Mouse (Mus musculus): ENCODE measurements around the gene BC025920.

Gene BC025920

GRCm38 (mm10) chr10:81597137-81597950 lies 8.7 kb upstream of the BC025920 start:
- TF ChIP-seq NANOG (IDR thresholded peaks at IDR 0.05; ENCODE audit: borderline replicate concordance, low read length) (no peak), POU5F1 (IDR thresholded peaks at IDR 0.05; ENCODE audit: borderline replicate concordance, low read length) (no peak), CTCF (conservative IDR thresholded peaks at IDR 0.05; ENCODE audit: low read length) (no peak)

GRCm38 (mm10) chr10:81598342-81598741 lies 7.7 kb upstream of the BC025920 start:
- Histone ChIP-seq H3K9me3 (ENCODE audit: low read length) (no peaks in the 10 kb centered on the region), H3K4me3 (replicated peaks; ENCODE audit: low read length) (no peak overlapping the region), H3K4me1 (replicated peaks; ENCODE audit: low read depth, low read length) (peaks cover 87% of the 10 kb centered on the region), H3K36me3 (ENCODE audit: insufficient read depth, low read length) (no peaks in the 10 kb centered on the region), H3K27me3 (ENCODE audit: insufficient read depth, low read length) (peaks cover 37% of the 10 kb centered on the region)
- no peak for TF ChIP-seq CTCF (conservative IDR thresholded peaks at IDR 0.05; ENCODE audit: low read length)
- no peak for TF ChIP-seq POU5F1 (IDR thresholded peaks at IDR 0.05; ENCODE audit: borderline replicate concordance, low read length)
- no peak for TF ChIP-seq NANOG (IDR thresholded peaks at IDR 0.05; ENCODE audit: borderline replicate concordance, low read length)

More at GRCm38 (mm10) chr10:81597137-81597950, 8.7 kb upstream of the BC025920 start:
- H3K9me3 ChIP-seq (ENCODE audit: low read length), result no peaks in the 10 kb centered on the region
- peaks cover 41% of the 10 kb centered on the region for H3K27me3 ChIP-seq (ENCODE audit: insufficient read depth, low read length)
- H3K4me3 ChIP-seq (replicated peaks; ENCODE audit: low read length), result no peak overlapping the region
- peaks cover 90% of the 10 kb centered on the region for H3K4me1 ChIP-seq (replicated peaks; ENCODE audit: low read depth, low read length)
- no peaks in the 10 kb centered on the region for H3K36me3 ChIP-seq (ENCODE audit: insufficient read depth, low read length)

GRCm38 (mm10) chr10:81598871-81599270 lies 7.2 kb upstream of the BC025920 start:
- Histone ChIP-seq H3K4me3 (replicated peaks; ENCODE audit: low read length) (no peak overlapping the region), H3K4me1 (replicated peaks; ENCODE audit: low read depth, low read length) (peaks cover 82% of the 10 kb centered on the region), H3K9me3 (ENCODE audit: low read length) (no peaks in the 10 kb centered on the region), H3K36me3 (ENCODE audit: insufficient read depth, low read length) (no peaks in the 10 kb centered on the region), H3K27me3 (ENCODE audit: insufficient read depth, low read length) (peaks cover 35% of the 10 kb centered on the region)
- TF ChIP-seq NANOG (IDR thresholded peaks at IDR 0.05; ENCODE audit: borderline replicate concordance, low read length) (no peak), POU5F1 (IDR thresholded peaks at IDR 0.05; ENCODE audit: borderline replicate concordance, low read length) (no peak), CTCF (conservative IDR thresholded peaks at IDR 0.05; ENCODE audit: low read length) (no peak)

GRCm38 (mm10) chr10:81599630-81600029 lies 6.4 kb upstream of the BC025920 start:
- H3K36me3 ChIP-seq (ENCODE audit: insufficient read depth, low read length), result no peaks in the 10 kb centered on the region
- peaks cover 28% of the 10 kb centered on the region for H3K27me3 ChIP-seq (ENCODE audit: insufficient read depth, low read length)
- TF ChIP-seq POU5F1 (IDR thresholded peaks at IDR 0.05; ENCODE audit: borderline replicate concordance, low read length) (no peak), CTCF (conservative IDR thresholded peaks at IDR 0.05; ENCODE audit: low read length) (no peak), NANOG (IDR thresholded peaks at IDR 0.05; ENCODE audit: borderline replicate concordance, low read length) (no peak)
- H3K4me3 ChIP-seq (replicated peaks; ENCODE audit: low read length), result 0 out of 2 replicates have a peak overlapping the region, but pooled peaks have one; percentile 51
- H3K9me3 ChIP-seq (ENCODE audit: low read length), result no peaks in the 10 kb centered on the region
- H3K4me1 ChIP-seq (replicated peaks; ENCODE audit: low read depth, low read length), result peaks cover 82% of the 10 kb centered on the region

- Histone ChIP-seq H3K4me3 (replicated peaks; ENCODE audit: low read length) (peak overlapping the region; percentile 51; the same call in 1 of the 2 replicates), H3K4me1 (replicated peaks; ENCODE audit: low read depth, low read length) (peaks cover 80% of the 10 kb centered on the region), H3K36me3 (ENCODE audit: insufficient read depth, low read length) (no peaks in the 10 kb centered on the region), H3K9me3 (ENCODE audit: low read length) (no peaks in the 10 kb centered on the region), H3K27me3 (ENCODE audit: insufficient read depth, low read length) (peaks cover 23% of the 10 kb centered on the region)
- TF ChIP-seq NANOG (IDR thresholded peaks at IDR 0.05; ENCODE audit: borderline replicate concordance, low read length) (no peak), CTCF (conservative IDR thresholded peaks at IDR 0.05; ENCODE audit: low read length) (no peak), POU5F1 (IDR thresholded peaks at IDR 0.05; ENCODE audit: borderline replicate concordance, low read length) (no peak)
These were observed 6.0 kb upstream of the BC025920 start for GRCm38 (mm10) chr10:81600096-81600495.

- H3K36me3 ChIP-seq (ENCODE audit: insufficient read depth, low read length), result no peaks in the 10 kb centered on the region
- peaks cover 80% of the 10 kb centered on the region for H3K4me1 ChIP-seq (replicated peaks; ENCODE audit: low read depth, low read length)
- TF ChIP-seq NANOG (IDR thresholded peaks at IDR 0.05; ENCODE audit: borderline replicate concordance, low read length), result no peak
- no peak for TF ChIP-seq CTCF (conservative IDR thresholded peaks at IDR 0.05; ENCODE audit: low read length)
- TF ChIP-seq POU5F1 (IDR thresholded peaks at IDR 0.05; ENCODE audit: borderline replicate concordance, low read length), result no peak
- H3K9me3 ChIP-seq (ENCODE audit: low read length), result no peaks in the 10 kb centered on the region
- peak within 1 kb of the TSS; percentile 62 for H3K4me3 ChIP-seq (replicated peaks; ENCODE audit: low read length)
- H3K27me3 ChIP-seq (ENCODE audit: insufficient read depth, low read length), result peaks cover 16% of the 10 kb centered on the region
These were observed 5.3 kb upstream of the BC025920 start, which contains the start of gene Tle6 for GRCm38 (mm10) chr10:81600738-81601203. Gene Tle6, minus strand, starts transcription at chr10:81601073.

- no peak for TF ChIP-seq POU5F1 (IDR thresholded peaks at IDR 0.05; ENCODE audit: borderline replicate concordance, low read length)
- TF ChIP-seq NANOG (IDR thresholded peaks at IDR 0.05; ENCODE audit: borderline replicate concordance, low read length), result no peak
- TF ChIP-seq CTCF (conservative IDR thresholded peaks at IDR 0.05; ENCODE audit: low read length), result no peak
- Histone ChIP-seq H3K36me3 (ENCODE audit: insufficient read depth, low read length) (no peaks in the 10 kb centered on the region), H3K27me3 (ENCODE audit: insufficient read depth, low read length) (peaks cover 9% of the 10 kb centered on the region; the same call in 1 of the 2 replicates), H3K4me3 (replicated peaks; ENCODE audit: low read length) (peak overlapping the region; percentile 62), H3K4me1 (replicated peaks; ENCODE audit: low read depth, low read length) (peaks cover 73% of the 10 kb centered on the region), H3K9me3 (ENCODE audit: low read length) (no peaks in the 10 kb centered on the region)
These were observed 4.6 kb upstream of the BC025920 start for GRCm38 (mm10) chr10:81601396-81601905.

GRCm38 (mm10) chr10:81602741-81603151 lies 3.3 kb upstream of the BC025920 start:
- Histone ChIP-seq H3K9me3 (ENCODE audit: low read length) (no peaks in the 10 kb centered on the region), H3K36me3 (ENCODE audit: insufficient read depth, low read length) (peaks cover 4% of the 10 kb centered on the region), H3K4me1 (replicated peaks; ENCODE audit: low read depth, low read length) (peaks cover 73% of the 10 kb centered on the region), H3K27me3 (ENCODE audit: insufficient read depth, low read length) (peaks cover 9% of the 10 kb centered on the region; the same call in 1 of the 2 replicates), H3K4me3 (replicated peaks; ENCODE audit: low read length) (no peak overlapping the region)
- peak; percentile 56 for TF ChIP-seq CTCF (conservative IDR thresholded peaks at IDR 0.05; ENCODE audit: low read length)
- no peak for TF ChIP-seq POU5F1 (IDR thresholded peaks at IDR 0.05; ENCODE audit: borderline replicate concordance, low read length)
- no peak for TF ChIP-seq NANOG (IDR thresholded peaks at IDR 0.05; ENCODE audit: borderline replicate concordance, low read length)
